Mouse (Mus musculus): ENCODE data around the gene Noc2l. TPM values are rescaled to one million over a fixed set of nuclear protein-coding genes. Genes with fewer than 3 reads are reported as not detected.

Noc2l gene
- polyA plus RNA-seq, 1 experiment = 61.3 TPM

- no peaks in the 10 kb centered on the region for H3K27me3 ChIP-seq (ENCODE audit: control insufficient read depth, insufficient read depth, insufficient read length)
- H3K4me2 ChIP-seq (ENCODE audit: low read depth) = no peak overlapping the region
- no peak overlapping the region for H3ac ChIP-seq (ENCODE audit: control insufficient read depth, insufficient read length)
Observed at GRCm38 (mm10) chr4:156253043-156253442, 17.2 kb downstream of the Noc2l start.

GRCm38 (mm10) chr4:156254361-156255077, 18.7 kb downstream of the Noc2l start:
- TF ChIP-seq POLR2AphosphoS2 (IDR thresholded peaks at IDR 0.05; ENCODE audit: insufficient read length, low read depth) (no peak), REST (IDR thresholded peaks at IDR 0.05; ENCODE audit: insufficient read depth, insufficient read length) (no peak), MYOG (IDR thresholded peaks at IDR 0.05; ENCODE audit: control insufficient read depth in 1 of 3, insufficient read depth in 1 of 3, insufficient read length in 2 of 3, low read depth in 2 of 3) (no peak), USF1 (IDR thresholded peaks at IDR 0.05; ENCODE audit: low read depth) (no peak), E2F4 (IDR thresholded peaks at IDR 0.05; ENCODE audit: insufficient read depth) (no peak), TCF3 (IDR thresholded peaks at IDR 0.05; ENCODE audit: insufficient read length, low read depth) (no peak)
- Histone ChIP-seq H3K4me3 (no peak overlapping the region), H3K4me2 (ENCODE audit: low read depth) (no peak overlapping the region), H3ac (ENCODE audit: control insufficient read depth, insufficient read length) (no peak overlapping the region), H3K36me3 (ENCODE audit: control insufficient read depth, insufficient read depth) (no peaks in the 10 kb centered on the region), H3K79me2 (ENCODE audit: control insufficient read depth, insufficient read depth) (no peaks in the 10 kb centered on the region), H3K27me3 (ENCODE audit: control insufficient read depth, insufficient read depth, insufficient read length) (no peaks in the 10 kb centered on the region)

More at GRCm38 (mm10) chr4:156253043-156253442, 17.2 kb downstream of the Noc2l start:
- H3K4me3 ChIP-seq = no peak overlapping the region
- no peaks in the 10 kb centered on the region for H3K79me2 ChIP-seq (ENCODE audit: control insufficient read depth, insufficient read depth)
- no peaks in the 10 kb centered on the region for H3K36me3 ChIP-seq (ENCODE audit: control insufficient read depth, insufficient read depth)
- TF ChIP-seq MAX (IDR thresholded peaks at IDR 0.05; ENCODE audit: low read depth) (no peak), MYOD1 (IDR thresholded peaks at IDR 0.05; ENCODE audit: control insufficient read depth in 1 of 3, insufficient read length in 2 of 3, low read depth in 2 of 3) (no peak), USF1 (IDR thresholded peaks at IDR 0.05; ENCODE audit: low read depth) (no peak), POLR2AphosphoS2 (IDR thresholded peaks at IDR 0.05; ENCODE audit: insufficient read length, low read depth) (no peak), TCF3 (IDR thresholded peaks at IDR 0.05; ENCODE audit: insufficient read length, low read depth) (no peak), POLR2A (IDR thresholded peaks at IDR 0.05; ENCODE audit: insufficient read length, low read depth) (no peak), SRF (IDR thresholded peaks at IDR 0.05; ENCODE audit: control insufficient read depth, insufficient read length, low read depth) (no peak), CEBPB (IDR thresholded peaks at IDR 0.05; ENCODE audit: insufficient read depth, poor library complexity, severe bottlenecking) (no peak)

DNA sequence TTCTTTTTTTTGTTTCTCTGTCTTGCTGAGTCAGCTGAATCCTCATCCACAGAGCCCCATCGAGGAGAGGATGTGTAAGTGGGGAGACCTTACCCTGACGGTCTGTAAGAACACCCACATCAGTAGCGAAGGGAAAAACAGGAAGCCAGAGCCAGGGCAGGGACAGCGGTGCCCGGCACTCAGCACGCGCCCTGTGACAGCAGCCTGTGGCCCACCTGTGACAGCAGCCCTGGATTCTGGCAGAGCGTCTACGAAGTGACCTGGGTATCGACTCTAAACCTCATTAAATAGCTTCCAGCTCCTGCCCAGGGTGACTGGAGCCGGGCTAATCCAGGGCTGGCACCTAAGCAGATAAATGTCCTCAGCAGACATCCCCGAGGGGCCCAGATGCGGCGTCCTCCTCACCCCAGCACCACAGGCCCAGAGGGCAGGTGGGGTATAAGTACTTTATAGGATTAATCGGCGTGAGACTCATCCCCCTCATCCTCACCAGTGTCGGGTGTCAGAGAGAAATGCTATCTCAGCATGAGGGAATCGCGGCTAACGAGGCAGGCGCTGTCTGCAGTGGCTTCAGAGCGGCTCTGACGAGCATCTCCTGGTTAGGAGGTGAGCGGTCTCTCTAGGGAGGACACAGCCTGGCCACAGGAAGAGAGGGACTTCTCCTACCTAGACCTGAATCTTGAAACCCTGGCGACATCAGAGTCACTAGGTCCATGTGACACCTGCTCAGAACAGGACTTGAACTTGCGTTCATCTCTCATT, 19.4 kb downstream of the Noc2l start, which contains the start of gene Samd11:
TSS of gene Samd11 (minus strand) at position 580 of the 762 bp plus-strand sequence.
- TF ChIP-seq E2F4 (IDR thresholded peaks at IDR 0.05; ENCODE audit: insufficient read depth) (no peak), USF1 (IDR thresholded peaks at IDR 0.05; ENCODE audit: low read depth) (no peak), TCF3 (IDR thresholded peaks at IDR 0.05; ENCODE audit: insufficient read length, low read depth) (no peak), MYOG (IDR thresholded peaks at IDR 0.05; ENCODE audit: control insufficient read depth in 1 of 3, insufficient read depth in 1 of 3, insufficient read length in 2 of 3, low read depth in 2 of 3) (no peak), MYOD1 (IDR thresholded peaks at IDR 0.05; ENCODE audit: control insufficient read depth in 1 of 3, insufficient read length in 2 of 3, low read depth in 2 of 3) (no peak), MAX (IDR thresholded peaks at IDR 0.05; ENCODE audit: low read depth) (no peak), POLR2AphosphoS2 (IDR thresholded peaks at IDR 0.05; ENCODE audit: insufficient read length, low read depth) (no peak), POLR2A (IDR thresholded peaks at IDR 0.05; ENCODE audit: insufficient read length, low read depth) (no peak), TCF12 (IDR thresholded peaks at IDR 0.05; ENCODE audit: insufficient read depth, poor library complexity, severe bottlenecking) (no peak), SRF (IDR thresholded peaks at IDR 0.05; ENCODE audit: control insufficient read depth, insufficient read length, low read depth) (no peak), CEBPB (IDR thresholded peaks at IDR 0.05; ENCODE audit: insufficient read depth, poor library complexity, severe bottlenecking) (no peak), REST (IDR thresholded peaks at IDR 0.05; ENCODE audit: insufficient read depth, insufficient read length) (no peak)
- no peak within 1 kb of the TSS for H3K4me3 ChIP-seq
- H3K36me3 ChIP-seq (ENCODE audit: control insufficient read depth, insufficient read depth) = no peaks in the 10 kb centered on the region
- no peak within 1 kb of the TSS for H3K4me2 ChIP-seq (ENCODE audit: low read depth)
- no peak within 1 kb of the TSS for H3ac ChIP-seq (ENCODE audit: control insufficient read depth, insufficient read length)
- no peaks in the 10 kb centered on the region for H3K79me2 ChIP-seq (ENCODE audit: control insufficient read depth, insufficient read depth)
- H3K27me3 ChIP-seq (ENCODE audit: control insufficient read depth, insufficient read depth, insufficient read length) = no peaks in the 10 kb centered on the region

Other genes starting within 250 kb of the Noc2l start
- gene B3galt6, start 243.4 kb upstream of the Noc2l start, polyA plus RNA-seq (2012; fragmentation: generic; extraction: Trizol) = 5.4 TPM
- 137 TPM for gene Sdf4, start 243.1 kb upstream of the Noc2l start, polyA plus RNA-seq (2012; fragmentation: generic; extraction: Trizol)
- gene Tnfrsf4, start 222.2 kb upstream of the Noc2l start, polyA plus RNA-seq (2012; fragmentation: generic; extraction: Trizol) = 0.64 TPM
- 0.40 TPM for gene Tnfrsf18, start 209.8 kb upstream of the Noc2l start, polyA plus RNA-seq (2012; fragmentation: generic; extraction: Trizol)
- not detected for gene Ttll10, start 176.6 kb upstream of the Noc2l start, polyA plus RNA-seq (2012; fragmentation: generic; extraction: Trizol)
- 11.0 TPM for gene 9430015G10Rik, start 126.0 kb upstream of the Noc2l start, polyA plus RNA-seq (2012; fragmentation: generic; extraction: Trizol)
- gene Rnf223, start 105.5 kb upstream of the Noc2l start, polyA plus RNA-seq (2012; fragmentation: generic; extraction: Trizol) = 0.26 TPM
- 22.7 TPM for gene Agrn, start 38.5 kb upstream of the Noc2l start, polyA plus RNA-seq (2012; fragmentation: generic; extraction: Trizol)
- gene Isg15, start 35.2 kb upstream of the Noc2l start, polyA plus RNA-seq (2012; fragmentation: generic; extraction: Trizol) = 12.4 TPM
- gene AW011738, start 32.7 kb upstream of the Noc2l start, polyA plus RNA-seq (2012; fragmentation: generic; extraction: Trizol) = 0.48 TPM
- 0.11 TPM for gene Perm1, start 20.1 kb upstream of the Noc2l start, polyA plus RNA-seq (2012; fragmentation: generic; extraction: Trizol)
- gene Plekhn1, start 1.2 kb upstream of the Noc2l start, polyA plus RNA-seq (2012; fragmentation: generic; extraction: Trizol) = 10.6 TPM
- 0.02 TPM for gene Samd11, start 19.6 kb downstream of the Noc2l start, polyA plus RNA-seq (2012; fragmentation: generic; extraction: Trizol)
- not detected for gene Vmn2r-ps159, start 95.1 kb downstream of the Noc2l start, polyA plus RNA-seq (2012; fragmentation: generic; extraction: Trizol)